Mouse (Mus musculus) heart, postnatal 36 days (tissue): ENCODE results near the gene Maml3. TPM values are rescaled to one million over a fixed set of nuclear protein-coding genes. Genes with fewer than 3 reads are reported as not detected.

Experiments
- DNase-seq, 2 experiments: peaks; one replicate each; pipeline ENCODE4 v3.0.0; 2021 to 2022
- intact Hi-C: fragments of 180-260 bp; cut with DNase I; formaldehyde crosslinking; loops from one replicate; pipeline ENCODE4 v1.15.1; 2025
- total RNA-seq, 2 experiments: library from RNA; stranded (reverse); gene quantifications; 2 replicates each; pipeline ENCODE4 v1.2.3; 2021

Maml3 gene
- total RNA-seq, 2 experiments from 2014 or later = 1.8 to 5.0 TPM

- intact Hi-C loops = no loop called here
- DNase-seq = no peak
These were observed 372.8 kb downstream of the Maml3 start for GRCm38 (mm10) chr3:51731949-51732636.

GRCm38 (mm10) chr3:51730662-51731061 is 374.2 kb downstream of the Maml3 start:
- no peak for DNase-seq
- intact Hi-C loops = no loop called here

GRCm38 (mm10) chr3:51729109-51729918 is 375.6 kb downstream of the Maml3 start:
- intact Hi-C loops = no loop called here

GRCm38 (mm10) chr3:51728456-51728855 is 376.4 kb downstream of the Maml3 start:
- DNase-seq = no peak

More at GRCm38 (mm10) chr3:51729109-51729918, 375.6 kb downstream of the Maml3 start:
- no peak for DNase-seq

GRCm38 (mm10) chr3:51727968-51728367 is 376.9 kb downstream of the Maml3 start:
- DNase-seq = no peak
- intact Hi-C loops = no loop called here

More at GRCm38 (mm10) chr3:51728456-51728855, 376.4 kb downstream of the Maml3 start:
- intact Hi-C loops = no loop called here

GRCm38 (mm10) chr3:51727487-51727886 is 377.4 kb downstream of the Maml3 start:
- no peak for DNase-seq
- intact Hi-C loops = no loop called here

GRCm38 (mm10) chr3:51726257-51726656 is 378.6 kb downstream of the Maml3 start:
- DNase-seq = no peak
- intact Hi-C loops = no loop called here

GRCm38 (mm10) chr3:51719982-51720381 is 384.9 kb downstream of the Maml3 start:
- intact Hi-C loops = no loop called here
- no peak for DNase-seq

GRCm38 (mm10) chr3:51719373-51719772 is 385.5 kb downstream of the Maml3 start:
- no peak for DNase-seq
- intact Hi-C loops = no loop called here

- intact Hi-C loops = no loop called here
- no peak for DNase-seq
These were observed 387.0 kb downstream of the Maml3 start for GRCm38 (mm10) chr3:51717909-51718308.

GRCm38 (mm10) chr3:51717455-51717854 is 387.4 kb downstream of the Maml3 start:
- intact Hi-C loops = no loop called here
- no peak for DNase-seq

- no peak for DNase-seq
- intact Hi-C loops = no loop called here
These were observed 390.4 kb downstream of the Maml3 start for GRCm38 (mm10) chr3:51714469-51714868.

GRCm38 (mm10) chr3:51713233-51713632 is 391.6 kb downstream of the Maml3 start:
- no peak for DNase-seq
- intact Hi-C loops = no loop called here

- intact Hi-C loops = no loop called here
- DNase-seq = no peak
These were observed 392.5 kb downstream of the Maml3 start for GRCm38 (mm10) chr3:51712382-51712781.

- DNase-seq = peak; percentile 87 to 93
- intact Hi-C loops = loop anchor here (5.0 kb wide), 1 partner anchor 203 kb away; no protein-coding TSS in a partner anchor
These were observed 396.0 kb downstream of the Maml3 start for GRCm38 (mm10) chr3:51708746-51709411.

GRCm38 (mm10) chr3:51708375-51708745 is 396.5 kb downstream of the Maml3 start:
- no peak for DNase-seq
- intact Hi-C loops = loop anchor here (5.0 kb wide), 1 partner anchor 204 kb away; no protein-coding TSS in a partner anchor

GRCm38 (mm10) chr3:51705220-51705619 is 399.7 kb downstream of the Maml3 start:
- intact Hi-C loops = loop anchor here (2.0 to 5.0 kb wide), 2 partner anchors 34 to 207 kb away; no protein-coding TSS in a partner anchor

GRCm38 (mm10) chr3:51703478-51703877 is 401.4 kb downstream of the Maml3 start:
- intact Hi-C loops = loop anchor here (5.0 kb wide), 3 partner anchors 84 to 304 kb away; no protein-coding TSS in a partner anchor
- DNase-seq = no peak

More at GRCm38 (mm10) chr3:51705220-51705619, 399.7 kb downstream of the Maml3 start:
- no peak for DNase-seq

- intact Hi-C loops = loop anchor here (5.0 kb wide), 3 partner anchors 85 to 305 kb away; no protein-coding TSS in a partner anchor
- DNase-seq = no peak
These were observed 402.1 kb downstream of the Maml3 start for GRCm38 (mm10) chr3:51702701-51703286.

- intact Hi-C loops = loop anchor here (2.0 to 5.0 kb wide), 6 partner anchors 85 to 541 kb away; no protein-coding TSS in a partner anchor
- DNase-seq = peak in 1 of 2 experiments; percentile 16
These were observed 402.9 kb downstream of the Maml3 start for GRCm38 (mm10) chr3:51701950-51702349.
